Mouse (Mus musculus): ENCODE data around the gene 1110017D15Rik.

DNA sequence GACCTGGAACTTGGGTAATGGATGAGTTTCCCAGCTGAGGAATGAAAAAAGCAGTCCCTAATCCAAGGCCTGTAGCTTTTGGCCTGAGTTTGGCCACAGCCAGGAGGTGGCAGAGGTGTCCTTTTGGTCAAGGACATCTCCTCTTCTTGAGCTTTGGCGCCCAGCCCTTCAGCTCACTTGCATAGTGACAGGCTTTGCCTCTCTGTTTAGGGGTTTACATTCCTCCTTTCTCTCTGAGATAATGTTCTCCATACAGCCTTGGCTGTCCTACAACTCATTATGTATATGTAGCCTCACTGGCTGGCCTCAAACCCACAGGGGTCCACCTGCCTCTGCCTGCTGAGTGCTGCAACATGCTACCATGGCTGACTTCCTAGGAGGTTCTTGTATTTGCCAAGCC is 30.0 kb upstream of the 1110017D15Rik start:
- no peak for TF ChIP-seq CTCF (IDR thresholded peaks at IDR 0.05; ENCODE audit: extremely low read depth, insufficient read depth, insufficient read length, insufficient replicate concordance)
- TF ChIP-seq POLR2A (IDR thresholded peaks at IDR 0.05; ENCODE audit: low read depth, low read length), result no peak

All from spleen, adult 2 months (tissue).